20 mouse cellular contexts compared by ENCODE assay signal in the genomic region with DNA sequence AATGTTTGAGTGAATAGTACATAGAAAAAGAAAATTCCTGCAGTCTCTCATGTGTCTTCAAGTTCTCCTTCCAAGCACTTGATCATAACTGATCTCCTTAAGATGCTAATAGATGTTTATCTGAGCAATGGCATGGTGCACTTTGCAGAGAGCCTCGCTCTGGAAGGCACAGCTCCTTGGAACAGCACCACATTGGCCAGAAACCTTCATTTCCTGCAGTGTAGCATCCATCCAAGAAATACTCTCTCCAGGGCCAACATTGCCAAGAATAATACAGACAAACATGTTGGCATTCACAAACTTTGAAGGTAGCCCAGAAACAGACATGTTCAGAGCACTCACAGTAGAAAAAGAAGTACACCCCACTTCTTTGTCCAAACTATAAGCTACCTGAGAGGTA.
"Had no signal": no experiment of that assay in that cellular context is flagged by ENCODE, and none has a peak within 500 bp of the region (broad histone marks: within the 10 kb centered on the region; RNA-seq: fewer than 3 reads in every experiment).

No protein-coding gene starts in this region.

- ATAC-seq: lung, postnatal 0 days; midbrain, embryonic 16.5 days had no signal

- H3K4me3 ChIP-seq: lung, embryonic 15.5 days; midbrain, embryonic 10.5 days; midbrain, embryonic 12.5 days; myocyte; neural tube, embryonic 13.5 days; neural tube, embryonic 15.5 days had no signal

- H3K9ac ChIP-seq: lung, embryonic 15.5 days; midbrain, embryonic 12.5 days; neural tube, embryonic 13.5 days; neural tube, embryonic 15.5 days had no signal

- H3K27ac ChIP-seq: lung, embryonic 15.5 days; midbrain, embryonic 10.5 days; midbrain, embryonic 12.5 days; neural tube, embryonic 13.5 days; neural tube, embryonic 15.5 days had no signal

- DNase-seq: lung, adult 2 months; lung, postnatal 14 days; lung, postnatal 4 days; midbrain, embryonic 14.5 days; retina, postnatal 1 day; right cerebral cortex, adult 18-20 months; right cerebral cortex, postnatal 25 days; right cerebral cortex, postnatal 4 days; spleen, adult 18-20 months; thymus, adult 18-20 months; thymus, postnatal 14 days; thymus, postnatal 36 days had no signal

- H3K27me3 ChIP-seq: lung, embryonic 15.5 days; midbrain, embryonic 12.5 days; neural tube, embryonic 13.5 days; neural tube, embryonic 15.5 days had no signal

- H3K36me3 ChIP-seq: lung, embryonic 15.5 days; midbrain, embryonic 10.5 days; midbrain, embryonic 12.5 days; neural tube, embryonic 13.5 days; neural tube, embryonic 15.5 days had no signal

- H3K9me3 ChIP-seq: lung, embryonic 15.5 days; midbrain, embryonic 10.5 days; midbrain, embryonic 12.5 days; neural tube, embryonic 13.5 days; neural tube, embryonic 15.5 days had no signal

- H3K4me1 ChIP-seq: lung, embryonic 15.5 days; midbrain, embryonic 10.5 days; midbrain, embryonic 12.5 days; neural tube, embryonic 13.5 days; neural tube, embryonic 15.5 days had no signal

- H3K4me2 ChIP-seq: lung, embryonic 15.5 days; midbrain, embryonic 12.5 days; neural tube, embryonic 13.5 days; neural tube, embryonic 15.5 days had no signal
